Mouse (Mus musculus): Measurements from ENCODE around the gene Zbtb21.
"Not testable (repeated sequence)": the region's sequence is repeated elsewhere in the genome, so short reads cannot be mapped to it uniquely, and the experiment has no call there.

Gene Zbtb21

GRCm38 (mm10) chr16:97962151-97962948, at the start of gene Zbtb21, which contains the start of gene C2cd2:
Gene Zbtb21 (minus strand): TSS chr16:97962622.
Gene C2cd2 (minus strand): TSS chr16:97962598.
- DNase-seq (ENCODE audit: low read depth, low spot score), result peak; percentile 98

GRCm38 (mm10) chr16:97997383-97997731, 34.9 kb upstream of the Zbtb21 start:
- not testable (repeated sequence) for DNase-seq (ENCODE audit: low read depth, low spot score)

- peak; percentile 91 for DNase-seq (ENCODE audit: low read depth, low spot score)
Measured at GRCm38 (mm10) chr16:97996616-97997382, 34.4 kb upstream of the Zbtb21 start, which contains the start of gene B230307C23Rik. Gene B230307C23Rik (plus strand): TSS chr16:97997315.

GRCm38 (mm10) chr16:97995849-97996615, 33.6 kb upstream of the Zbtb21 start:
- no peak for DNase-seq (ENCODE audit: low read depth, low spot score)

GRCm38 (mm10) chr16:97992477-97992876, 30.1 kb upstream of the Zbtb21 start:
- not testable (repeated sequence) for DNase-seq (ENCODE audit: low read depth, low spot score)

GRCm38 (mm10) chr16:97991517-97991916, 29.1 kb upstream of the Zbtb21 start:
- DNase-seq (ENCODE audit: low read depth, low spot score), result no peak

- DNase-seq (ENCODE audit: low read depth, low spot score), result no peak
Measured at GRCm38 (mm10) chr16:97984589-97984988, 22.2 kb upstream of the Zbtb21 start.

GRCm38 (mm10) chr16:97981362-97981761, 18.9 kb upstream of the Zbtb21 start:
- no peak for DNase-seq (ENCODE audit: low read depth, low spot score)

- DNase-seq (ENCODE audit: low read depth, low spot score), result no peak
Measured at GRCm38 (mm10) chr16:97977722-97978121, 15.3 kb upstream of the Zbtb21 start.

GRCm38 (mm10) chr16:97977277-97977676, 14.9 kb upstream of the Zbtb21 start:
- no peak for DNase-seq (ENCODE audit: low read depth, low spot score)

GRCm38 (mm10) chr16:97963956-97964540, 1.6 kb upstream of the Zbtb21 start:
- no peak for DNase-seq (ENCODE audit: low read depth, low spot score)

- DNase-seq (ENCODE audit: low read depth, low spot score), result no peak
Measured at GRCm38 (mm10) chr16:97961381-97962150, 856 bp downstream of the Zbtb21 start.

GRCm38 (mm10) chr16:97960348-97960747, 2.1 kb downstream of the Zbtb21 start:
- DNase-seq (ENCODE audit: low read depth, low spot score), result no peak

GRCm38 (mm10) chr16:97958401-97958973, 3.9 kb downstream of the Zbtb21 start:
- DNase-seq (ENCODE audit: low read depth, low spot score), result no peak

- DNase-seq (ENCODE audit: low read depth, low spot score), result no peak
Measured at GRCm38 (mm10) chr16:97957626-97958025, 4.8 kb downstream of the Zbtb21 start.

GRCm38 (mm10) chr16:97956011-97956410, 6.4 kb downstream of the Zbtb21 start:
- no peak for DNase-seq (ENCODE audit: low read depth, low spot score)

GRCm38 (mm10) chr16:97953300-97953699, 9.1 kb downstream of the Zbtb21 start:
- no peak for DNase-seq (ENCODE audit: low read depth, low spot score)

GRCm38 (mm10) chr16:97952801-97953200, 9.6 kb downstream of the Zbtb21 start:
- no peak for DNase-seq (ENCODE audit: low read depth, low spot score)

- DNase-seq (ENCODE audit: low read depth, low spot score), result no peak
Measured at GRCm38 (mm10) chr16:97952371-97952770, 10.1 kb downstream of the Zbtb21 start.

GRCm38 (mm10) chr16:97950061-97950460, 12.4 kb downstream of the Zbtb21 start:
- DNase-seq (ENCODE audit: low read depth, low spot score), result no peak

Data from ZHBTc4 (cell line).